Mouse (Mus musculus): ENCODE measurements around the gene Tmem167. TPM values are rescaled to one million over a fixed set of nuclear protein-coding genes. Genes with fewer than 3 reads are reported as not detected.

Tmem167 gene
- total RNA-seq, 2 experiments from 2014 or later: 27.9 to 29.0 TPM

GRCm38 (mm10) chr13:90175662-90176061 is 86.7 kb downstream of the Tmem167 start:
- no peak for DNase-seq (ENCODE audit: low spot score in 2 of 2)

GRCm38 (mm10) chr13:90182262-90182661 is 93.3 kb downstream of the Tmem167 start:
- no peak for DNase-seq (ENCODE audit: low spot score in 2 of 2)

- no peak for DNase-seq (ENCODE audit: low spot score in 2 of 2)
These were observed 94.6 kb downstream of the Tmem167 start for GRCm38 (mm10) chr13:90183536-90183935.

- no peak for DNase-seq (ENCODE audit: low spot score in 2 of 2)
These were observed 97.8 kb downstream of the Tmem167 start for GRCm38 (mm10) chr13:90186694-90187093.

- DNase-seq (ENCODE audit: low spot score in 2 of 2): no peak
These were observed 99.1 kb downstream of the Tmem167 start for GRCm38 (mm10) chr13:90188021-90188420.

- DNase-seq (ENCODE audit: low spot score in 2 of 2): no peak
These were observed 102.9 kb downstream of the Tmem167 start for GRCm38 (mm10) chr13:90191794-90192193.

Other genes with a start within 250 kb of the Tmem167 start
- gene Xrcc4, start 485 bp downstream of the Tmem167 start, total RNA-seq (2021): 10 to 100 TPM; 16.1 to 16.2 TPM

Measured in layer of hippocampus, postnatal 14 days (tissue).